Mouse (Mus musculus): ENCODE measurements around the gene Acsbg1. TPM values are rescaled to one million over a fixed set of nuclear protein-coding genes. Genes with fewer than 3 reads are reported as not detected.
A peak's percentile ranks its signal among the peaks of the same experiment; 100 is the strongest.

Acsbg1 gene
- 1.5 and 2.3 TPM in 2 replicates for polyA plus RNA-seq (2016; fragmentation: Nextera tagmentation; extraction: Ambion mirVana)

GRCm38 (mm10) chr9:54661605-54662377 is at the start of gene Acsbg1:
Acsbg1 (minus strand) TSS chr9:54661870.
- Histone ChIP-seq H3K9ac (no peak within 1 kb of the TSS), H3K4me3 (no peak within 1 kb of the TSS), H3K4me1 (0 out of 2 replicates have a peak, but pooled peaks cover 5% of the 10 kb centered on the region), H3K36me3 (no peaks in the 10 kb centered on the region), H3K27me3 (no peaks in the 10 kb centered on the region), H3K27ac (no peak within 1 kb of the TSS), H3K9me3 (no peaks in the 10 kb centered on the region), H3K4me2 (replicated peaks) (peak within 1 kb of the TSS; percentile 22; the same call in 1 of the 2 replicates)
- WGBS = 21% methylated on average over 10 of the region's 10 CpGs
- ATAC-seq (ENCODE audit: insufficient number of reproducible peaks, insufficient read depth, low FRiP score, low TSS enrichment) = peak; percentile 64; the same call in 1 of the 2 replicates

GRCm38 (mm10) chr9:54708085-54708484 is 46.4 kb upstream of the Acsbg1 start:
- WGBS = 87% methylated on average over 5 of the region's 5 CpGs
- ATAC-seq (ENCODE audit: insufficient number of reproducible peaks, insufficient read depth, low FRiP score, low TSS enrichment) = no peak

GRCm38 (mm10) chr9:54707288-54707999 is 45.8 kb upstream of the Acsbg1 start:
- no peaks in the 10 kb centered on the region for H3K27me3 ChIP-seq
- H3K9ac ChIP-seq = no peak overlapping the region
- WGBS = 58% methylated on average over 8 of the region's 8 CpGs
- no peaks in the 10 kb centered on the region for H3K4me1 ChIP-seq
- ATAC-seq (ENCODE audit: insufficient number of reproducible peaks, insufficient read depth, low FRiP score, low TSS enrichment) = no peak
- H3K36me3 ChIP-seq = peaks cover 17% of the 10 kb centered on the region
- no peak overlapping the region for H3K4me3 ChIP-seq
- H3K27ac ChIP-seq = no peak overlapping the region
- H3K4me2 ChIP-seq (replicated peaks) = no peak overlapping the region
- no peaks in the 10 kb centered on the region for H3K9me3 ChIP-seq

More at GRCm38 (mm10) chr9:54708085-54708484, 46.4 kb upstream of the Acsbg1 start:
- Histone ChIP-seq H3K4me3 (no peak overlapping the region), H3K9ac (no peak overlapping the region), H3K27ac (no peak overlapping the region), H3K9me3 (no peaks in the 10 kb centered on the region), H3K36me3 (peaks cover 24% of the 10 kb centered on the region), H3K4me2 (replicated peaks) (no peak overlapping the region), H3K4me1 (no peaks in the 10 kb centered on the region), H3K27me3 (no peaks in the 10 kb centered on the region)

GRCm38 (mm10) chr9:54705561-54705960 is 43.9 kb upstream of the Acsbg1 start:
- peaks cover 7% of the 10 kb centered on the region for H3K27me3 ChIP-seq
- H3K4me2 ChIP-seq (replicated peaks) = no peak overlapping the region
- no peak overlapping the region for H3K4me3 ChIP-seq
- H3K9me3 ChIP-seq = no peaks in the 10 kb centered on the region
- no peak for ATAC-seq (ENCODE audit: insufficient number of reproducible peaks, insufficient read depth, low FRiP score, low TSS enrichment)
- H3K9ac ChIP-seq = no peak overlapping the region
- H3K36me3 ChIP-seq = no peaks in the 10 kb centered on the region
- no peaks in the 10 kb centered on the region for H3K4me1 ChIP-seq
- 73% methylated on average over 1 of the region's 1 CpGs for WGBS
- H3K27ac ChIP-seq = no peak overlapping the region

- no peak for ATAC-seq (ENCODE audit: insufficient number of reproducible peaks, insufficient read depth, low FRiP score, low TSS enrichment)
- 80% methylated on average over 5 of the region's 5 CpGs for WGBS
- Histone ChIP-seq H3K4me2 (replicated peaks) (no peak overlapping the region), H3K9me3 (no peaks in the 10 kb centered on the region), H3K4me3 (no peak overlapping the region), H3K27me3 (peaks cover 17% of the 10 kb centered on the region), H3K9ac (no peak overlapping the region), H3K36me3 (no peaks in the 10 kb centered on the region), H3K4me1 (peaks cover 7% of the 10 kb centered on the region), H3K27ac (no peak overlapping the region)
Measured at GRCm38 (mm10) chr9:54704361-54704760, 42.7 kb upstream of the Acsbg1 start.

- Histone ChIP-seq H3K9ac (no peak overlapping the region), H3K4me1 (peaks cover 7% of the 10 kb centered on the region), H3K27me3 (peaks cover 29% of the 10 kb centered on the region), H3K36me3 (no peaks in the 10 kb centered on the region), H3K4me3 (no peak overlapping the region), H3K9me3 (no peaks in the 10 kb centered on the region), H3K4me2 (replicated peaks) (no peak overlapping the region), H3K27ac (no peak overlapping the region)
- ATAC-seq (ENCODE audit: insufficient number of reproducible peaks, insufficient read depth, low FRiP score, low TSS enrichment) = no peak
- 84% methylated on average over 2 of the region's 2 CpGs for WGBS
Measured at GRCm38 (mm10) chr9:54702581-54702980, 40.9 kb upstream of the Acsbg1 start.

GRCm38 (mm10) chr9:54700746-54701145 is 39.1 kb upstream of the Acsbg1 start:
- Histone ChIP-seq H3K9ac (no peak overlapping the region), H3K4me3 (peak overlapping the region; percentile 71; the same call in 1 of the 2 replicates), H3K4me1 (peaks cover 7% of the 10 kb centered on the region), H3K9me3 (no peaks in the 10 kb centered on the region), H3K4me2 (replicated peaks) (peak overlapping the region; percentile 91; the same call in 1 of the 2 replicates), H3K27ac (no peak overlapping the region), H3K36me3 (no peaks in the 10 kb centered on the region), H3K27me3 (peaks cover 29% of the 10 kb centered on the region)
- no peak for ATAC-seq (ENCODE audit: insufficient number of reproducible peaks, insufficient read depth, low FRiP score, low TSS enrichment)
- WGBS = 74% methylated on average over 7 of the region's 7 CpGs

- peaks cover 29% of the 10 kb centered on the region for H3K27me3 ChIP-seq
- ATAC-seq (ENCODE audit: insufficient number of reproducible peaks, insufficient read depth, low FRiP score, low TSS enrichment) = no peak
- no peak overlapping the region for H3K27ac ChIP-seq
- peak overlapping the region; percentile 71 for H3K4me3 ChIP-seq
- peaks cover 7% of the 10 kb centered on the region for H3K4me1 ChIP-seq
- H3K9me3 ChIP-seq = no peaks in the 10 kb centered on the region
- 13% methylated on average over 9 of the region's 9 CpGs for WGBS
- H3K36me3 ChIP-seq = no peaks in the 10 kb centered on the region
- peak overlapping the region; percentile 91 for H3K4me2 ChIP-seq (replicated peaks)
- H3K9ac ChIP-seq = peak overlapping the region; percentile 74
Measured at GRCm38 (mm10) chr9:54700174-54700475, 38.5 kb upstream of the Acsbg1 start.

- H3K4me2 ChIP-seq (replicated peaks) = peak overlapping the region; percentile 91
- no peaks in the 10 kb centered on the region for H3K9me3 ChIP-seq
- peak overlapping the region; percentile 71 for H3K4me3 ChIP-seq
- H3K27ac ChIP-seq = no peak overlapping the region
- H3K4me1 ChIP-seq = peaks cover 7% of the 10 kb centered on the region
- H3K36me3 ChIP-seq = no peaks in the 10 kb centered on the region
- WGBS = under 1% methylated on average over 88 of the region's 92 CpGs
- H3K27me3 ChIP-seq = peaks cover 29% of the 10 kb centered on the region
- peak overlapping the region; percentile 74 for H3K9ac ChIP-seq
- peak; percentile 49 for ATAC-seq (ENCODE audit: insufficient number of reproducible peaks, insufficient read depth, low FRiP score, low TSS enrichment)
Measured at GRCm38 (mm10) chr9:54699345-54700173, 37.9 kb upstream of the Acsbg1 start.

- Histone ChIP-seq H3K9ac (peak overlapping the region; percentile 74), H3K9me3 (no peaks in the 10 kb centered on the region), H3K4me1 (peaks cover 7% of the 10 kb centered on the region), H3K27ac (no peak overlapping the region), H3K4me2 (replicated peaks) (peak overlapping the region; percentile 91), H3K36me3 (no peaks in the 10 kb centered on the region), H3K4me3 (peak overlapping the region; percentile 71), H3K27me3 (peaks cover 29% of the 10 kb centered on the region)
- WGBS = 10% methylated on average over 27 of the region's 27 CpGs
- ATAC-seq (ENCODE audit: insufficient number of reproducible peaks, insufficient read depth, low FRiP score, low TSS enrichment) = 0 out of 2 replicates have a peak, but pooled peaks have one; percentile 47
Measured at GRCm38 (mm10) chr9:54699087-54699344, 37.3 kb upstream of the Acsbg1 start.

- H3K9me3 ChIP-seq = no peaks in the 10 kb centered on the region
- H3K27ac ChIP-seq = no peak within 1 kb of the TSS
- ATAC-seq (ENCODE audit: insufficient number of reproducible peaks, insufficient read depth, low FRiP score, low TSS enrichment) = no peak
- H3K4me2 ChIP-seq (replicated peaks) = peak within 1 kb of the TSS; percentile 91
- peak within 1 kb of the TSS; percentile 74 for H3K9ac ChIP-seq
- no peaks in the 10 kb centered on the region for H3K36me3 ChIP-seq
- peaks cover 29% of the 10 kb centered on the region for H3K27me3 ChIP-seq
- WGBS = 65% methylated on average over 17 of the region's 17 CpGs
- H3K4me1 ChIP-seq = peaks cover 7% of the 10 kb centered on the region
- peak within 1 kb of the TSS; percentile 71 for H3K4me3 ChIP-seq
Measured at GRCm38 (mm10) chr9:54698318-54699086, 36.8 kb upstream of the Acsbg1 start, which contains the start of gene Dnaja4. Dnaja4 (plus strand) TSS chr9:54698873.
